Mouse (Mus musculus) frontal cortex, postnatal 36 days (tissue): ENCODE data around the gene Gm20388.

Experiments
- DNase-seq, 2 experiments: peaks; one replicate each; pipeline ENCODE4 v3.0.0; 2022; ENCODE audit warnings: low spot score in 2 of 2

Gene Gm20388

GRCm38 (mm10) chr8:123753604-123754375 is 3843.1 kb downstream of the Gm20388 start:
- DNase-seq: no peak

GRCm38 (mm10) chr8:123754538-123755431 is 3844.1 kb downstream of the Gm20388 start:
- DNase-seq: no peak

GRCm38 (mm10) chr8:123756901-123757300 is 3846.3 kb downstream of the Gm20388 start:
- no peak for DNase-seq

GRCm38 (mm10) chr8:123758935-123759334 is 3848.3 kb downstream of the Gm20388 start:
- DNase-seq: no peak

- no peak for DNase-seq
These were observed 3849.3 kb downstream of the Gm20388 start for GRCm38 (mm10) chr8:123759933-123760332.

GRCm38 (mm10) chr8:123760579-123760978 is 3849.9 kb downstream of the Gm20388 start:
- no peak for DNase-seq

GRCm38 (mm10) chr8:123761266-123761882 is 3850.7 kb downstream of the Gm20388 start:
- DNase-seq: no peak

GRCm38 (mm10) chr8:123761883-123762270 is 3851.2 kb downstream of the Gm20388 start:
- DNase-seq: no peak

- DNase-seq: no peak
These were observed 3852.7 kb downstream of the Gm20388 start for GRCm38 (mm10) chr8:123763355-123763754.

GRCm38 (mm10) chr8:123764671-123765070 is 3854.0 kb downstream of the Gm20388 start:
- DNase-seq: no peak

GRCm38 (mm10) chr8:123766516-123766915 is 3855.9 kb downstream of the Gm20388 start:
- DNase-seq: no peak

GRCm38 (mm10) chr8:123767874-123768273 is 3857.2 kb downstream of the Gm20388 start:
- DNase-seq: no peak

- peak; percentile 51 to 70 for DNase-seq
These were observed 3858.1 kb downstream of the Gm20388 start for GRCm38 (mm10) chr8:123768492-123769356.

GRCm38 (mm10) chr8:123773468-123773867 is 3862.8 kb downstream of the Gm20388 start:
- no peak for DNase-seq

GRCm38 (mm10) chr8:123774491-123774890 is 3863.8 kb downstream of the Gm20388 start:
- DNase-seq: no peak

- DNase-seq: no peak
These were observed 3866.7 kb downstream of the Gm20388 start for GRCm38 (mm10) chr8:123777319-123777718.

GRCm38 (mm10) chr8:123780471-123780870 is 3869.8 kb downstream of the Gm20388 start:
- DNase-seq: no peak

- DNase-seq: no peak
These were observed 3870.6 kb downstream of the Gm20388 start for GRCm38 (mm10) chr8:123781256-123781655.

- DNase-seq: peak; percentile 71 to 84
These were observed 3873.0 kb downstream of the Gm20388 start for GRCm38 (mm10) chr8:123783525-123784249.

- DNase-seq: peak in 1 of 2 experiments; percentile 42
These were observed 3875.5 kb downstream of the Gm20388 start for GRCm38 (mm10) chr8:123786166-123786565.

GRCm38 (mm10) chr8:123786644-123787043 is 3876.0 kb downstream of the Gm20388 start:
- no peak for DNase-seq
